ENCODE assay signal across 10 mouse cellular contexts in the genomic region with DNA sequence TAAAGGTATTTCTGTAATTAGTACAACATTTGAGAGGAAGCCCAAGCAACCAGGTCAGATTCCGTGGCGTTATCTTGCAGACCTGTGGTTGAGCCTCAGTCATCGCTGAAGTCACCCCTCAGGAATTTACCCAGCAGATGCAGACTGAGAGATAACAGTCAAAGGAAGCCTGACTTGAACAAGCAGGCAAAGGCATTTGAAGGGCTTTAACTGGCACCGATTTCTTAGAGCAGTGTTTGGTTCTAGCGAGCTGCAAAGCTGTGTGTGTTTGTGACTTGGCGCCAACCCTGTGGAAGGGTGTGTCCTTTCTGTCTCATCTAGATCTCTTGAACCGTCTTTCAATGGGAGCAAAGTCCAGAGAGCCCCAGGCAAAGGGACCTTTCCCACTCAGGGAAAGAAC. TPM values are rescaled to one million over a fixed set of nuclear protein-coding genes. Genes with fewer than 3 reads are reported as not detected.
A peak's percentile ranks its signal among the peaks of the same experiment; 100 is the strongest.
DNase-seq lines count a peak whose midpoint lies in the region; ATAC-seq and TF ChIP-seq lines count a peak whose summit lies in the region.
"Had no signal": no experiment of that assay in that cellular context is flagged by ENCODE, and none has a peak within 500 bp of the region (broad histone marks: within the 10 kb centered on the region; RNA-seq: fewer than 3 reads in every experiment).

No protein-coding gene starts in this region.

- 0 out of 2 replicates have a peak, but pooled peaks have one; percentile 37 for ATAC-seq in embryonic facial prominence, embryonic 14.5 days (ENCODE audit: low read depth)
- ATAC-seq in G1E (ENCODE audit: extremely low read depth, insufficient number of reproducible peaks, low FRiP score, poor library complexity, severe bottlenecking), result peak; percentile 74

- H3K9me3 ChIP-seq in embryonic facial prominence, embryonic 14.5 days (ENCODE audit: control insufficient read depth, low read length), result no peaks in the 10 kb centered on the region
- no peaks in the 10 kb centered on the region for H3K9me3 ChIP-seq in embryonic facial prominence, embryonic 10.5 days
- H3K9me3 ChIP-seq in G1E (replicated peaks), result no peaks in the 10 kb centered on the region

- no peaks in the 10 kb centered on the region for H3K27me3 ChIP-seq in embryonic facial prominence, embryonic 14.5 days (replicated peaks; ENCODE audit: control insufficient read depth, insufficient read depth, low read length)
- no peaks in the 10 kb centered on the region for H3K27me3 ChIP-seq in embryonic facial prominence, embryonic 10.5 days (replicated peaks; ENCODE audit: low read depth, poor library complexity, severe bottlenecking)
- peaks cover 19% of the 10 kb centered on the region; the same call in 1 of the 2 replicates for H3K27me3 ChIP-seq in G1E (ENCODE audit: insufficient read depth, low read length)
- H3K27me3 ChIP-seq in thymus, adult 2 months (ENCODE audit: control insufficient read depth, insufficient read depth, low read length), result no peaks in the 10 kb centered on the region

- WGBS in embryonic facial prominence, embryonic 14.5 days, result 40% methylated on average over 7 of the region's 7 CpGs
- WGBS in embryonic facial prominence, embryonic 10.5 days, result 62% methylated on average over 7 of the region's 7 CpGs
- 6% methylated on average over 7 of the region's 7 CpGs for WGBS in thymus, adult 2 months

- H3K27ac ChIP-seq in embryonic facial prominence, embryonic 14.5 days (replicated peaks; ENCODE audit: low read depth, low read length), result no peak overlapping the region
- no peak overlapping the region for H3K27ac ChIP-seq in embryonic facial prominence, embryonic 10.5 days (replicated peaks)
- no peak overlapping the region for H3K27ac ChIP-seq in thymus, adult 2 months (ENCODE audit: control insufficient read depth, insufficient read depth, low read length)

- no peak for TF ChIP-seq CTCF in G1E (IDR thresholded peaks at IDR 0.05; ENCODE audit: low read depth, low read length)
- no peak for TF ChIP-seq CTCF in thymus, adult 2 months (IDR thresholded peaks at IDR 0.05; ENCODE audit: borderline replicate concordance, control insufficient read depth, extremely low read depth, insufficient read depth, low read length, poor library complexity)

- H3K9ac ChIP-seq in embryonic facial prominence, embryonic 14.5 days (ENCODE audit: low read depth, low read length), result no peak overlapping the region

- DNase-seq in embryonic facial prominence, embryonic 14.5 days (ENCODE audit: low spot score), result peak; percentile 37
- no peak for DNase-seq in embryonic facial prominence, embryonic 10.5 days (ENCODE audit: low spot score)
- DNase-seq in G1E (ENCODE audit: low spot score) (peak; percentile 62), liver (peak; percentile 51)
- peak; percentile 37 to 70 for DNase-seq in lung, postnatal 4 days
- no peak for DNase-seq in layer of hippocampus, postnatal 10 days (ENCODE audit: low spot score in 2 of 2)
- DNase-seq in thymus, adult 2 months, result no peak
- no peak for DNase-seq in right cerebral cortex, postnatal 10 days (ENCODE audit: low spot score in 2 of 2)
- DNase-seq: cerebellum, adult 9-10 months; kidney, adult 2 months had no signal

- no peak for TF ChIP-seq POLR2A in thymus, adult 2 months (IDR thresholded peaks at IDR 0.05; ENCODE audit: control insufficient read depth, extremely low read depth, insufficient read depth, low read length, poor library complexity)

- no peak overlapping the region for H3K4me3 ChIP-seq in embryonic facial prominence, embryonic 14.5 days (ENCODE audit: low read depth, low read length)
- no peak overlapping the region for H3K4me3 ChIP-seq in embryonic facial prominence, embryonic 10.5 days
- peak overlapping the region; percentile 30; the same call in 1 of the 2 replicates for H3K4me3 ChIP-seq in G1E (ENCODE audit: low read depth, low read length)
- no peak overlapping the region for H3K4me3 ChIP-seq in thymus, adult 2 months (ENCODE audit: control insufficient read depth, insufficient read depth, low read length)

- no peaks in the 10 kb centered on the region for H3K36me3 ChIP-seq in embryonic facial prominence, embryonic 14.5 days (ENCODE audit: control insufficient read depth, insufficient read depth, low read length)
- H3K36me3 ChIP-seq in embryonic facial prominence, embryonic 10.5 days (replicated peaks), result no peaks in the 10 kb centered on the region
- H3K36me3 ChIP-seq in G1E (replicated peaks), result no peaks in the 10 kb centered on the region
- no peaks in the 10 kb centered on the region for H3K36me3 ChIP-seq in thymus, adult 2 months (ENCODE audit: control insufficient read depth, insufficient read depth, low read length)

- H3K4me2 ChIP-seq in embryonic facial prominence, embryonic 14.5 days (ENCODE audit: low read depth, low read length), result no peak overlapping the region

- H3K4me1 ChIP-seq in embryonic facial prominence, embryonic 14.5 days (ENCODE audit: control insufficient read depth, insufficient read depth, low read length), result peaks cover 8% of the 10 kb centered on the region; the same call in 1 of the 2 replicates
- H3K4me1 ChIP-seq in embryonic facial prominence, embryonic 10.5 days, result peaks cover 16% of the 10 kb centered on the region
- H3K4me1 ChIP-seq in G1E (ENCODE audit: insufficient read depth, low read depth, low read length), result peaks cover 73% of the 10 kb centered on the region
- peaks cover 16% of the 10 kb centered on the region for H3K4me1 ChIP-seq in thymus, adult 2 months (replicated peaks; ENCODE audit: control insufficient read depth, insufficient read depth, low read length)

RNA-seq across cellular contexts. Expression of gene Tbc1d7, which starts 22.0 kb away (rescaled TPM):
- 45.9 and 55.1 TPM in 2 replicates for polyA plus RNA-seq in embryonic facial prominence, embryonic 14.5 days (2014; fragmentation: Nextera tagmentation; extraction: Ambion mirVana)
- polyA plus RNA-seq in embryonic facial prominence, embryonic 10.5 days (2016; fragmentation: Nextera tagmentation; extraction: Ambion mirVana), result 62.9 and 64.8 TPM in 2 replicates
- total RNA-seq in G1E (2014; fragmentation: Nextera tagmentation) (82.5 and 87.3 TPM in 2 replicates), G1E (2017) (9.4 and 18.2 TPM in 2 replicates)
- 10.9 and 11.6 TPM in 2 replicates for polyA plus RNA-seq in G1E (2012)
- total RNA-seq in layer of hippocampus, postnatal 10 days (2021), result 10 to 100 TPM; 38.6 to 40.0 TPM
- polyA plus RNA-seq in thymus, adult 2 months (2012; rRNA removed), result 8.6 and 14.5 TPM in 2 replicates

Comparison
In these comparisons a context has a peak if more than half of its experiments do, and no peak if none do; other contexts are left out.
1. DNase-seq: peak in embryonic facial prominence, embryonic 14.5 days (single experiment), G1E (single experiment), liver (single experiment) and lung, postnatal 4 days (2 of 2); none in embryonic facial prominence, embryonic 10.5 days (single experiment), layer of hippocampus, postnatal 10 days (0 of 2), thymus, adult 2 months (single experiment) and right cerebral cortex, postnatal 10 days (0 of 2).